Mouse (Mus musculus) ES-E14 (cell line): ENCODE data around the gene Actl7b.

Experiments used
- CHD2 ChIP-seq: IDR thresholded peaks from 2 replicates; pipeline ENCODE4 v1.6.1; 2014; ENCODE audit warnings: mild to moderate bottlenecking, low read depth, low read length, inconsistent platforms
- HCFC1 ChIP-seq: IDR thresholded peaks from 2 replicates; pipeline ENCODE4 v1.6.1; 2012; ENCODE audit warnings: low read length, inconsistent platforms, borderline replicate concordance; ENCODE audit not compliant: insufficient read depth
- MAFK ChIP-seq: IDR thresholded peaks from 2 replicates; pipeline ENCODE4 v1.6.1; 2014; ENCODE audit warnings: mild to moderate bottlenecking, low read depth, low read length, inconsistent platforms; ENCODE audit not compliant: insufficient read depth
- ZC3H11A ChIP-seq: IDR thresholded peaks from 2 replicates; pipeline ENCODE4 v1.6.1; 2012; ENCODE audit warnings: low read depth, mild to moderate bottlenecking, inconsistent platforms, low read length, borderline replicate concordance
- ZNF384 ChIP-seq: IDR thresholded peaks from 2 replicates; pipeline ENCODE4 v1.6.1; 2012; ENCODE audit warnings: low read depth, low read length, inconsistent platforms

DNA sequence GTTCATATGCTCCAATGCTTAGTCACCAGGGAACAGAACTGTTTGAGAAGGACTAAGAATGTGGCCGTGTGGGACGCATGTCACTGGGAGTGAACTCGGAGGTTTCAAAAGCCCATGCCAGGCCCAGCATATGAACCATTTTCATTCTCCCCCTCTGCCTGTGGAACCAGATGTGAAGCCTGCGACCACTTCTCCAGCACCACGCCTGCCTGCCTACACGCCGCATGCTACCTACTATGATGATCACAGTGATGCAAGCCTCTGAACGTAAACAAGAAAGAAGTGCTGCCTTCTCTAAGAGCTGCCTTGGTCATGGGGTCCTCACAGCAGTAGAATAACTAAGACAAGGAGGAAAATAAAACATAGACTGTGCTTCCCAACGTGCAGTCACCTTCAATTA is 6.2 kb upstream of the Actl7b start:
- TF ChIP-seq ZNF384 (no peak), CHD2 (no peak), HCFC1 (no peak), ZC3H11A (no peak), MAFK (no peak)
